In genomic region chr2:30608690-30609201, GRCm38 (mm10) we compare ENCODE assay signal across 30 mouse cellular contexts. TPM values are rescaled to one million over a fixed set of nuclear protein-coding genes. Genes with fewer than 3 reads are reported as not detected.
DNase-seq lines count a peak whose midpoint lies in the region; ATAC-seq and TF ChIP-seq lines count a peak whose summit lies in the region.
"Had no signal": no experiment of that assay in that cellular context is flagged by ENCODE, and none has a peak within 500 bp of the region (broad histone marks: within the 10 kb centered on the region; RNA-seq: fewer than 3 reads in every experiment).

No protein-coding gene starts in this region.

- no peak for TF ChIP-seq POLR2A in brain, embryonic 14.5 days (IDR thresholded peaks at IDR 0.05; ENCODE audit: borderline replicate concordance, extremely low read depth, insufficient read depth, insufficient read length, poor library complexity, severe bottlenecking)
- no peak for TF ChIP-seq POLR2A in kidney, adult 2 months (IDR thresholded peaks at IDR 0.05; ENCODE audit: low read depth, low read length)

- H3K4me2 ChIP-seq in forebrain, embryonic 15.5 days (replicated peaks) = no peak overlapping the region
- no peak overlapping the region for H3K4me2 ChIP-seq in forebrain, embryonic 11.5 days (ENCODE audit: low read depth, low read length, severe bottlenecking)
- no peak overlapping the region for H3K4me2 ChIP-seq in hindbrain, embryonic 13.5 days
- no peak overlapping the region for H3K4me2 ChIP-seq in hindbrain, embryonic 14.5 days (replicated peaks)
- no peak overlapping the region for H3K4me2 ChIP-seq in midbrain, embryonic 13.5 days (replicated peaks)
- H3K4me2 ChIP-seq: embryonic facial prominence, embryonic 13.5 days; heart, embryonic 15.5 days; kidney, embryonic 15.5 days; limb, embryonic 13.5 days; liver, embryonic 11.5 days; lung, embryonic 15.5 days had no signal

- ATAC-seq in forebrain, embryonic 15.5 days (replicated peaks) = no peak
- no peak for ATAC-seq in forebrain, embryonic 11.5 days (replicated peaks; ENCODE audit: low FRiP score)
- no peak for ATAC-seq in hindbrain, embryonic 13.5 days (ENCODE audit: low FRiP score)
- ATAC-seq in hindbrain, embryonic 14.5 days (ENCODE audit: low FRiP score) = no peak
- ATAC-seq in midbrain, embryonic 13.5 days = no peak
- ATAC-seq: inflammation-experienced regulatory T-cells, adult 6 months; Patski had no signal

- no peaks in the 10 kb centered on the region for H3K36me3 ChIP-seq in forebrain, embryonic 15.5 days
- H3K36me3 ChIP-seq in forebrain, embryonic 11.5 days (ENCODE audit: control insufficient read depth, insufficient read depth, low read length) = no peaks in the 10 kb centered on the region
- no peaks in the 10 kb centered on the region for H3K36me3 ChIP-seq in hindbrain, embryonic 13.5 days
- H3K36me3 ChIP-seq in hindbrain, embryonic 14.5 days (replicated peaks; ENCODE audit: control insufficient read depth, insufficient read depth) = no peaks in the 10 kb centered on the region
- H3K36me3 ChIP-seq in midbrain, embryonic 13.5 days = no peaks in the 10 kb centered on the region
- H3K36me3 ChIP-seq in kidney, adult 2 months (ENCODE audit: control insufficient read depth, insufficient read depth, low read length) = no peaks in the 10 kb centered on the region
- H3K36me3 ChIP-seq: embryonic facial prominence, embryonic 13.5 days; heart, embryonic 10.5 days; heart, embryonic 15.5 days; kidney, embryonic 15.5 days; limb, embryonic 13.5 days; lung, embryonic 15.5 days had no signal

- H3K4me1 ChIP-seq in forebrain, embryonic 15.5 days = peaks cover 59% of the 10 kb centered on the region
- H3K4me1 ChIP-seq in forebrain, embryonic 11.5 days (replicated peaks; ENCODE audit: control insufficient read depth, insufficient read depth, low read length) = peaks cover 34% of the 10 kb centered on the region
- H3K4me1 ChIP-seq in hindbrain, embryonic 13.5 days (replicated peaks) = peaks cover 64% of the 10 kb centered on the region
- peaks cover 45% of the 10 kb centered on the region for H3K4me1 ChIP-seq in hindbrain, embryonic 14.5 days (replicated peaks; ENCODE audit: control insufficient read depth, insufficient read depth, low read length)
- H3K4me1 ChIP-seq in midbrain, embryonic 13.5 days (replicated peaks) = peaks cover 58% of the 10 kb centered on the region
- peaks cover 6% of the 10 kb centered on the region; the same call in 1 of the 2 replicates for H3K4me1 ChIP-seq in kidney, adult 2 months (ENCODE audit: control insufficient read depth, insufficient read depth, low read length)

- H3K9ac ChIP-seq in forebrain, embryonic 15.5 days (replicated peaks) = no peak overlapping the region
- no peak overlapping the region for H3K9ac ChIP-seq in forebrain, embryonic 11.5 days (ENCODE audit: low read length)
- H3K9ac ChIP-seq in hindbrain, embryonic 13.5 days = no peak overlapping the region
- H3K9ac ChIP-seq in hindbrain, embryonic 14.5 days = no peak overlapping the region
- H3K9ac ChIP-seq in midbrain, embryonic 13.5 days (replicated peaks) = no peak overlapping the region
- H3K9ac ChIP-seq: heart, embryonic 15.5 days; kidney, embryonic 15.5 days; lung, embryonic 15.5 days had no signal

- WGBS in forebrain, embryonic 15.5 days = 41% methylated on average over 10 of the region's 10 CpGs
- WGBS in forebrain, embryonic 11.5 days = 74% methylated on average over 10 of the region's 10 CpGs
- WGBS in hindbrain, embryonic 13.5 days = 51% methylated on average over 10 of the region's 10 CpGs
- 47% methylated on average over 10 of the region's 10 CpGs for WGBS in hindbrain, embryonic 14.5 days
- 57% methylated on average over 10 of the region's 10 CpGs for WGBS in midbrain, embryonic 13.5 days
- 93% methylated on average over 10 of the region's 10 CpGs for WGBS in kidney, adult 2 months

- TF ChIP-seq CTCF in brain, embryonic 14.5 days (IDR thresholded peaks at IDR 0.05; ENCODE audit: borderline replicate concordance, extremely low read depth, insufficient read depth, insufficient read length) = no peak
- no peak for TF ChIP-seq CTCF in kidney, adult 2 months (conservative IDR thresholded peaks at IDR 0.05; ENCODE audit: insufficient read depth, insufficient read length, low read depth, low read length)

- 0 out of 2 replicates have a peak overlapping the region, but pooled peaks have one; percentile 92 for H3K27ac ChIP-seq in forebrain, embryonic 15.5 days (replicated peaks)
- H3K27ac ChIP-seq in forebrain, embryonic 11.5 days (ENCODE audit: low read depth, low read length) = no peak overlapping the region
- H3K27ac ChIP-seq in hindbrain, embryonic 13.5 days = peak overlapping the region; percentile 97
- H3K27ac ChIP-seq in hindbrain, embryonic 14.5 days = no peak overlapping the region
- H3K27ac ChIP-seq in midbrain, embryonic 13.5 days = peak overlapping the region; percentile 17
- H3K27ac ChIP-seq in kidney, adult 2 months (ENCODE audit: insufficient read depth, low read depth, low read length) = no peak overlapping the region
- H3K27ac ChIP-seq: heart, embryonic 15.5 days; kidney, embryonic 15.5 days; layer of hippocampus, adult 2 months; left cerebral cortex, adult 2 months; lung, embryonic 15.5 days had no signal

- no peak for DNase-seq in forebrain, embryonic 11.5 days (ENCODE audit: low spot score)
- no peak for DNase-seq in hindbrain, embryonic 14.5 days (ENCODE audit: low spot score)
- peak; percentile 63 for DNase-seq in brain, embryonic 14.5 days (ENCODE audit: low read depth)
- DNase-seq in kidney, adult 2 months = no peak
- DNase-seq in T-cell, adult 2 months (ENCODE audit: low spot score) = no peak
- DNase-seq: adrenal gland, postnatal 25 days; cerebellum, adult 18-20 months; cerebellum, postnatal 10 days; gastrocnemius, postnatal 14 days; heart, postnatal 36 days; kidney, adult 11 months; kidney, postnatal 25 days; thymus, postnatal 4 days had no signal

- no peaks in the 10 kb centered on the region for H3K9me3 ChIP-seq in forebrain, embryonic 15.5 days
- H3K9me3 ChIP-seq in forebrain, embryonic 11.5 days (ENCODE audit: control insufficient read depth, low read length) = no peaks in the 10 kb centered on the region
- no peaks in the 10 kb centered on the region for H3K9me3 ChIP-seq in hindbrain, embryonic 13.5 days
- H3K9me3 ChIP-seq in hindbrain, embryonic 14.5 days (ENCODE audit: control insufficient read depth, low read length) = no peaks in the 10 kb centered on the region
- H3K9me3 ChIP-seq in midbrain, embryonic 13.5 days = no peaks in the 10 kb centered on the region
- H3K9me3 ChIP-seq: embryonic facial prominence, embryonic 13.5 days; heart, embryonic 10.5 days; heart, embryonic 15.5 days; kidney, embryonic 15.5 days; limb, embryonic 13.5 days; lung, embryonic 15.5 days had no signal

- no peak overlapping the region for H3K4me3 ChIP-seq in forebrain, embryonic 15.5 days
- H3K4me3 ChIP-seq in forebrain, embryonic 11.5 days (ENCODE audit: low read depth, low read length) = no peak overlapping the region
- no peak overlapping the region for H3K4me3 ChIP-seq in hindbrain, embryonic 13.5 days
- no peak overlapping the region for H3K4me3 ChIP-seq in hindbrain, embryonic 14.5 days (replicated peaks; ENCODE audit: low read length)
- H3K4me3 ChIP-seq in midbrain, embryonic 13.5 days (replicated peaks) = no peak overlapping the region
- no peak overlapping the region for H3K4me3 ChIP-seq in kidney, adult 2 months (ENCODE audit: insufficient read depth, low read depth, low read length)
- H3K4me3 ChIP-seq: embryonic facial prominence, embryonic 13.5 days; erythroblast, embryonic 14.5 days; heart, embryonic 10.5 days; heart, embryonic 15.5 days; kidney, embryonic 15.5 days; layer of hippocampus, adult 2 months; left cerebral cortex, adult 2 months; limb, embryonic 13.5 days; lung, embryonic 15.5 days had no signal

- no peaks in the 10 kb centered on the region for H3K27me3 ChIP-seq in forebrain, embryonic 15.5 days
- no peaks in the 10 kb centered on the region for H3K27me3 ChIP-seq in forebrain, embryonic 11.5 days (ENCODE audit: control insufficient read depth, insufficient read depth, low read length)
- no peaks in the 10 kb centered on the region for H3K27me3 ChIP-seq in hindbrain, embryonic 13.5 days
- no peaks in the 10 kb centered on the region for H3K27me3 ChIP-seq in hindbrain, embryonic 14.5 days (ENCODE audit: control insufficient read depth, insufficient read depth, low read length)
- no peaks in the 10 kb centered on the region for H3K27me3 ChIP-seq in midbrain, embryonic 13.5 days
- H3K27me3 ChIP-seq in kidney, adult 2 months (replicated peaks; ENCODE audit: control insufficient read depth, insufficient read depth, low read length) = no peaks in the 10 kb centered on the region
- H3K27me3 ChIP-seq: embryonic facial prominence, embryonic 13.5 days; heart, embryonic 15.5 days; kidney, embryonic 15.5 days; limb, embryonic 13.5 days; lung, embryonic 15.5 days; Patski had no signal

RNA-seq across cellular contexts. Expression of gene Cstad, which starts 13.9 kb away (rescaled TPM):
- 0.63 and 1.4 TPM in 2 replicates for polyA plus RNA-seq in forebrain, embryonic 15.5 days (2015; fragmentation: Nextera tagmentation; extraction: Ambion mirVana)
- polyA plus RNA-seq in forebrain, embryonic 11.5 days (2014; fragmentation: Nextera tagmentation; extraction: Ambion mirVana) = 0.57 and 0.71 TPM in 2 replicates
- polyA plus RNA-seq in hindbrain, embryonic 13.5 days (2015; fragmentation: Nextera tagmentation; extraction: Ambion mirVana) = 0.77 and 0.83 TPM in 2 replicates
- polyA plus RNA-seq in hindbrain, embryonic 14.5 days (2014; fragmentation: Nextera tagmentation; extraction: Ambion mirVana) = 1.6 TPM in 1 of 2 replicates, not detected in the other
- polyA plus RNA-seq in brain, embryonic 14.5 days (2012; rRNA removed) = 0.57 and 0.72 TPM in 2 replicates
- 0.27 and 0.43 TPM in 2 replicates for polyA plus RNA-seq in midbrain, embryonic 13.5 days (2015; fragmentation: Nextera tagmentation; extraction: Ambion mirVana)
- polyA plus RNA-seq in kidney, adult 2 months (2012; rRNA removed) = 1.2 and 1.3 TPM in 2 replicates
- polyA plus RNA-seq: erythroblast, embryonic 14.5 days; liver, embryonic 11.5 days; liver, embryonic 16.5 days; small intestine, adult 2 months had no signal

Comparison
In these comparisons a context has a peak if more than half of its experiments do, and no peak if none do; other contexts are left out.
1. H3K27ac ChIP-seq: peak in forebrain, embryonic 15.5 days (single experiment), hindbrain, embryonic 13.5 days (single experiment) and midbrain, embryonic 13.5 days (single experiment); none in forebrain, embryonic 11.5 days (single experiment), hindbrain, embryonic 14.5 days (single experiment) and kidney, adult 2 months (single experiment).